Mouse (Mus musculus): ENCODE measurements around the gene Bckdhb.
A peak's percentile ranks its signal among the peaks of the same experiment; 100 is the strongest.
"Not testable (repeated sequence)": the region's sequence is repeated elsewhere in the genome, so short reads cannot be mapped to it uniquely, and the experiment has no call there.

The Bckdhb gene

GRCm38 (mm10) chr9:83924878-83925687 is at the start of gene Bckdhb:
TSS of gene Bckdhb (plus strand) at chr9:83925145.
- peak; percentile 93 for DNase-seq (ENCODE audit: low spot score)

- no peak for DNase-seq (ENCODE audit: low spot score)
These were observed 42.8 kb upstream of the Bckdhb start for GRCm38 (mm10) chr9:83882191-83882590.

- no peak for DNase-seq (ENCODE audit: low spot score)
These were observed 38.8 kb upstream of the Bckdhb start for GRCm38 (mm10) chr9:83886149-83886548.

GRCm38 (mm10) chr9:83888214-83888613 is 36.7 kb upstream of the Bckdhb start:
- no peak for DNase-seq (ENCODE audit: low spot score)

- no peak for DNase-seq (ENCODE audit: low spot score)
These were observed 31.9 kb upstream of the Bckdhb start for GRCm38 (mm10) chr9:83893073-83893472.

- DNase-seq (ENCODE audit: low spot score): no peak
These were observed 31.1 kb upstream of the Bckdhb start for GRCm38 (mm10) chr9:83893767-83894330.

- DNase-seq (ENCODE audit: low spot score): no peak
These were observed 22.9 kb upstream of the Bckdhb start for GRCm38 (mm10) chr9:83902086-83902485.

GRCm38 (mm10) chr9:83905820-83906219 is 19.1 kb upstream of the Bckdhb start:
- no peak for DNase-seq (ENCODE audit: low spot score)

GRCm38 (mm10) chr9:83907017-83907416 is 17.9 kb upstream of the Bckdhb start:
- no peak for DNase-seq (ENCODE audit: low spot score)

- no peak for DNase-seq (ENCODE audit: low spot score)
These were observed 15.1 kb upstream of the Bckdhb start for GRCm38 (mm10) chr9:83909836-83910235.

- no peak for DNase-seq (ENCODE audit: low spot score)
These were observed 14.0 kb upstream of the Bckdhb start for GRCm38 (mm10) chr9:83910926-83911325.

- DNase-seq (ENCODE audit: low spot score): no peak
These were observed 2.9 kb upstream of the Bckdhb start for GRCm38 (mm10) chr9:83922076-83922475.

GRCm38 (mm10) chr9:83924356-83924755 is 589 bp upstream of the Bckdhb start:
- DNase-seq (ENCODE audit: low spot score): no peak

- DNase-seq (ENCODE audit: low spot score): no peak
These were observed 720 bp downstream of the Bckdhb start for GRCm38 (mm10) chr9:83925688-83926041.

GRCm38 (mm10) chr9:83926302-83926701 is 1.4 kb downstream of the Bckdhb start:
- DNase-seq (ENCODE audit: low spot score): no peak

GRCm38 (mm10) chr9:83939501-83939900 is 14.6 kb downstream of the Bckdhb start:
- DNase-seq (ENCODE audit: low spot score): not testable (repeated sequence)

- DNase-seq (ENCODE audit: low spot score): no peak
These were observed 15.1 kb downstream of the Bckdhb start for GRCm38 (mm10) chr9:83940016-83940415.

GRCm38 (mm10) chr9:83940537-83941363 is 15.8 kb downstream of the Bckdhb start:
- no peak for DNase-seq (ENCODE audit: low spot score)

GRCm38 (mm10) chr9:83951336-83951735 is 26.4 kb downstream of the Bckdhb start:
- DNase-seq (ENCODE audit: low spot score): no peak

- DNase-seq (ENCODE audit: low spot score): peak; percentile 62
These were observed 31.8 kb downstream of the Bckdhb start for GRCm38 (mm10) chr9:83956632-83957314.

- peak; percentile 74 for DNase-seq (ENCODE audit: low spot score)
These were observed 37.4 kb downstream of the Bckdhb start for GRCm38 (mm10) chr9:83962098-83963086.
